Mouse (Mus musculus): ENCODE results near the gene Ddr2. TPM values are rescaled to one million over a fixed set of nuclear protein-coding genes. Genes with fewer than 3 reads are reported as not detected.

Ddr2 gene
- polyA plus RNA-seq, 1 experiment from 2014 or later = 2.4 TPM

DNA sequence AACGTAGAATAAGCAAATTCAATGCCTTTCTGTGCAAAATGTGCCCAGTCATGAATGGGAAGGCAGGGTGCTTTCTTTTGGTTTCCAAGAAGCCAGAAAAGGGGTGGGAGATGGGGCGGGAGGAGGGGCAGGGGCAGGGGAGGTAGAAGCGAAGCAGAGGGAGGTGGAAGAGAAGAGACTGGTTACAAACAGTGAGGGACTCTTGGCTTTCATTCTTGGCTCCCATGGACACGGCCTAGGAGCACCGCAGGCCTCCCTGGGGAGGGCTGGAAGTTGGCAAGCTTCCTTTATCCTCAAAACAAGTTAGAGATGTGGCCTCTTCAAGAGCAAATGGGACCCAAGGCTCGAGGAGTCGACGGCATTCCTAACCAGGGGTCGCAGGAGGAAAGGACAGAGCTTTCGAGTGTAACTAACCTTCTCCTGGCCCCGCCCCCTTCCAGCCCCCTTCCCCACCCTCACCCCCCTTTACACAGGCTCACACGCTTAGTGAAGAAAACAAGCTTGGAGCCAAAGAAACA is 182.0 kb downstream of the Ddr2 start, which contains the start of gene Ccdc190:
Ccdc190 (plus strand) TSS at position 195 of the 518 bp plus-strand sequence.
- ATAC-seq = no peak
- Histone ChIP-seq H3K4me2 (no peak within 1 kb of the TSS), H3K9me3 (replicated peaks) (no peaks in the 10 kb centered on the region), H3K4me3 (no peak within 1 kb of the TSS), H3K27ac (no peak within 1 kb of the TSS), H3K36me3 (no peaks in the 10 kb centered on the region), H3K9ac (no peak within 1 kb of the TSS), H3K27me3 (replicated peaks) (no peaks in the 10 kb centered on the region), H3K4me1 (no peaks in the 10 kb centered on the region)
- 21% methylated on average over 12 of the region's 12 CpGs for WGBS (ENCODE audit: insufficient replicate concordance)

GRCm38 (mm10) chr1:169927753-169928369 is 182.7 kb downstream of the Ddr2 start:
- H3K9ac ChIP-seq = no peak overlapping the region
- H3K4me2 ChIP-seq = no peak overlapping the region
- 54% methylated on average over 8 of the region's 8 CpGs for WGBS (ENCODE audit: insufficient replicate concordance)
- ATAC-seq = no peak
- H3K4me1 ChIP-seq = no peaks in the 10 kb centered on the region
- H3K36me3 ChIP-seq = no peaks in the 10 kb centered on the region
- H3K27me3 ChIP-seq (replicated peaks) = no peaks in the 10 kb centered on the region
- no peaks in the 10 kb centered on the region for H3K9me3 ChIP-seq (replicated peaks)
- no peak overlapping the region for H3K4me3 ChIP-seq
- H3K27ac ChIP-seq = no peak overlapping the region

DNA sequence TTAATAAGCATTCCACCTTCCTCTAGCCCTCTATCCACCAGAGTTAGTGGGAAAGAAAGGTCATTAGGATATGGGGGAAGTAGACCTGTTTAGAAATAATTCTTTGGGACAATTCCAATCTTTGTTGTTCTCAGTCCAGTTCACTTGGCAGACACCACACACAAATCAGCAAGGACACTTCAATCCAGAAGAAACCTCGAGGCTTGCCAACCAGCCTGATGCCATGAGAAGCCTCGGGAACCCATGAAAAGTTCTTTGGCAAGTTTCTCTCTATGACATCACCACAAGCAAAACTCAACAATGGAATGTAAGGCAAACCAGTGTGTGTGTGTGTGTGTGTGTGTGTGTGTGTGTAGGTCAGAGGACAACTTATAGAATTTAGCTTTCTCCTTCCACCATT is 186.0 kb downstream of the Ddr2 start:
- Histone ChIP-seq H3K27ac (no peak overlapping the region), H3K4me2 (no peak overlapping the region), H3K9ac (no peak overlapping the region), H3K9me3 (replicated peaks) (no peaks in the 10 kb centered on the region), H3K4me1 (no peaks in the 10 kb centered on the region), H3K4me3 (no peak overlapping the region), H3K36me3 (no peaks in the 10 kb centered on the region), H3K27me3 (replicated peaks) (peaks cover 7% of the 10 kb centered on the region)
- WGBS (ENCODE audit: insufficient replicate concordance) = 65% methylated on average over 2 of the region's 2 CpGs
- ATAC-seq = no peak

Other genes starting within 250 kb of the Ddr2 start
- not detected in 2 replicates for gene Ccdc190, start 182.1 kb downstream of the Ddr2 start, polyA plus RNA-seq (2016; fragmentation: Nextera tagmentation; extraction: Ambion mirVana)
- gene Hsd17b7, start 141.5 kb downstream of the Ddr2 start, polyA plus RNA-seq (2016; fragmentation: Nextera tagmentation; extraction: Ambion mirVana) = 14.2 and 14.4 TPM in 2 replicates
- gene Uap1, start 64.2 kb upstream of the Ddr2 start, polyA plus RNA-seq (2016; fragmentation: Nextera tagmentation; extraction: Ambion mirVana) = 40.3 and 43.1 TPM in 2 replicates
- 12.1 and 13.5 TPM in 2 replicates for gene Uhmk1, start 104.6 kb upstream of the Ddr2 start, polyA plus RNA-seq (2016; fragmentation: Nextera tagmentation; extraction: Ambion mirVana)
- gene Sh2d1b2, start 122.0 kb upstream of the Ddr2 start, polyA plus RNA-seq (2016; fragmentation: Nextera tagmentation; extraction: Ambion mirVana) = not detected in 2 replicates
- 0.13 and 0.17 TPM in 2 replicates for gene Sh2d1b1, start 166.6 kb upstream of the Ddr2 start, polyA plus RNA-seq (2016; fragmentation: Nextera tagmentation; extraction: Ambion mirVana)
- gene Gm7694, start 195.6 kb upstream of the Ddr2 start, polyA plus RNA-seq (2016; fragmentation: Nextera tagmentation; extraction: Ambion mirVana) = 1.9 and 2.3 TPM in 2 replicates
- gene Spata46, start 198.0 kb upstream of the Ddr2 start, polyA plus RNA-seq (2016; fragmentation: Nextera tagmentation; extraction: Ambion mirVana) = 0.38 and 0.47 TPM in 2 replicates